Comparison of ENCODE assay signal across 8 mouse cellular contexts in genomic region chr2:91070076-91070800, GRCm38 (mm10). TPM values are rescaled to one million over a fixed set of nuclear protein-coding genes. Genes with fewer than 3 reads are reported as not detected.
DNase-seq lines count a peak whose midpoint lies in the region; ATAC-seq lines count a peak whose summit lies in the region.

Slc39a13 (minus strand) TSS chr2:91070417.

- H3K4me3 ChIP-seq in forebrain, embryonic 11.5 days (ENCODE audit: low read depth, low read length): peak within 1 kb of the TSS; percentile 64
- peak within 1 kb of the TSS; percentile 69 for H3K4me3 ChIP-seq in heart, embryonic 16.5 days (ENCODE audit: low read length)
- peak within 1 kb of the TSS; percentile 76 for H3K4me3 ChIP-seq in liver, embryonic 15.5 days (replicated peaks)
- H3K4me3 ChIP-seq in neural tube, embryonic 12.5 days: peak within 1 kb of the TSS; percentile 69

- H3K4me1 ChIP-seq in forebrain, embryonic 11.5 days (replicated peaks; ENCODE audit: control insufficient read depth, insufficient read depth, low read length): peaks cover 9% of the 10 kb centered on the region; the same call in 1 of the 2 replicates
- H3K4me1 ChIP-seq in heart, embryonic 16.5 days (ENCODE audit: control insufficient read depth, insufficient read depth, low read length): peaks cover 29% of the 10 kb centered on the region
- peaks cover 43% of the 10 kb centered on the region for H3K4me1 ChIP-seq in liver, embryonic 15.5 days (replicated peaks)
- peaks cover 23% of the 10 kb centered on the region for H3K4me1 ChIP-seq in neural tube, embryonic 12.5 days

- peak; percentile 95 for ATAC-seq in forebrain, embryonic 11.5 days (replicated peaks; ENCODE audit: low FRiP score)
- ATAC-seq in heart, embryonic 16.5 days (replicated peaks; ENCODE audit: extremely low read depth, insufficient read depth, low FRiP score): peak; percentile 95
- ATAC-seq in liver, embryonic 15.5 days (ENCODE audit: insufficient read depth): peak; percentile 95
- ATAC-seq in neural tube, embryonic 12.5 days (ENCODE audit: low FRiP score, low read depth): peak; percentile 95

- no peaks in the 10 kb centered on the region for H3K9me3 ChIP-seq in forebrain, embryonic 11.5 days (ENCODE audit: control insufficient read depth, low read length)
- no peaks in the 10 kb centered on the region for H3K9me3 ChIP-seq in heart, embryonic 16.5 days (replicated peaks; ENCODE audit: control insufficient read depth, low read length)
- no peaks in the 10 kb centered on the region for H3K9me3 ChIP-seq in liver, embryonic 15.5 days (replicated peaks)
- no peaks in the 10 kb centered on the region for H3K9me3 ChIP-seq in neural tube, embryonic 12.5 days

- H3K4me2 ChIP-seq in forebrain, embryonic 11.5 days (ENCODE audit: low read depth, low read length, severe bottlenecking): peak within 1 kb of the TSS; percentile 83
- peak within 1 kb of the TSS; percentile 85 for H3K4me2 ChIP-seq in heart, embryonic 16.5 days (ENCODE audit: low read depth, low read length)
- peak within 1 kb of the TSS; percentile 95 for H3K4me2 ChIP-seq in liver, embryonic 15.5 days
- peak within 1 kb of the TSS; percentile 82 for H3K4me2 ChIP-seq in neural tube, embryonic 12.5 days (replicated peaks)

- DNase-seq in CD8-positive naive resting alpha-beta T cell, adult 2 months (ENCODE audit: low read depth in 2 of 2, low spot score in 2 of 2): peak; percentile 97 to 98
- DNase-seq in c-Kit-positive CD71-negative TER-119-negative erythroid progenitor cells, embryonic 14.5 days (ENCODE audit: low read depth): peak; percentile 89
- peak; percentile 97 for DNase-seq in forebrain, embryonic 11.5 days (ENCODE audit: low spot score)
- peak; percentile 95 to 96 for DNase-seq in kidney, postnatal 36 days
- DNase-seq in telencephalon, adult 2 months (ENCODE audit: low read depth, low spot score): peak; percentile 94

- H3K36me3 ChIP-seq in forebrain, embryonic 11.5 days (ENCODE audit: control insufficient read depth, insufficient read depth, low read length): no peaks in the 10 kb centered on the region
- peaks cover 2% of the 10 kb centered on the region; the same call in 1 of the 2 replicates for H3K36me3 ChIP-seq in heart, embryonic 16.5 days (ENCODE audit: control insufficient read depth, insufficient read depth)
- no peaks in the 10 kb centered on the region; the same call in 1 of the 2 replicates for H3K36me3 ChIP-seq in liver, embryonic 15.5 days (replicated peaks)
- no peaks in the 10 kb centered on the region for H3K36me3 ChIP-seq in neural tube, embryonic 12.5 days

- no peaks in the 10 kb centered on the region for H3K27me3 ChIP-seq in forebrain, embryonic 11.5 days (ENCODE audit: control insufficient read depth, insufficient read depth, low read length)
- no peaks in the 10 kb centered on the region for H3K27me3 ChIP-seq in heart, embryonic 16.5 days (ENCODE audit: control insufficient read depth, insufficient read depth, low read length)
- no peaks in the 10 kb centered on the region for H3K27me3 ChIP-seq in liver, embryonic 15.5 days
- H3K27me3 ChIP-seq in neural tube, embryonic 12.5 days (replicated peaks): no peaks in the 10 kb centered on the region

- peak within 1 kb of the TSS; percentile 65 for H3K27ac ChIP-seq in forebrain, embryonic 11.5 days (ENCODE audit: low read depth, low read length)
- peak within 1 kb of the TSS; percentile 92 for H3K27ac ChIP-seq in heart, embryonic 16.5 days (ENCODE audit: low read length)
- peak within 1 kb of the TSS; percentile 90 for H3K27ac ChIP-seq in liver, embryonic 15.5 days (replicated peaks)
- H3K27ac ChIP-seq in neural tube, embryonic 12.5 days: peak within 1 kb of the TSS; percentile 50

- peak within 1 kb of the TSS; percentile 73 for H3K9ac ChIP-seq in forebrain, embryonic 11.5 days (ENCODE audit: low read length)
- H3K9ac ChIP-seq in heart, embryonic 16.5 days (ENCODE audit: low read length): peak within 1 kb of the TSS; percentile 84
- H3K9ac ChIP-seq in liver, embryonic 15.5 days: peak within 1 kb of the TSS; percentile 70
- H3K9ac ChIP-seq in neural tube, embryonic 12.5 days: peak within 1 kb of the TSS; percentile 78

- WGBS in forebrain, embryonic 11.5 days: under 1% methylated on average over 69 of the region's 69 CpGs
- under 1% methylated on average over 69 of the region's 69 CpGs for WGBS in heart, embryonic 16.5 days
- under 1% methylated on average over 66 of the region's 69 CpGs for WGBS in liver, embryonic 15.5 days (ENCODE audit: insufficient replicate concordance)
- WGBS in neural tube, embryonic 12.5 days: 1% methylated on average over 64 of the region's 69 CpGs

RNA-seq across cellular contexts. Expression of gene Slc39a13, which starts in this region (rescaled TPM):
- polyA plus RNA-seq in forebrain, embryonic 11.5 days (2014; fragmentation: Nextera tagmentation; extraction: Ambion mirVana): 23.3 and 23.6 TPM in 2 replicates
- 56.9 and 61.3 TPM in 2 replicates for polyA plus RNA-seq in heart, embryonic 16.5 days (2015; fragmentation: Nextera tagmentation; extraction: Ambion mirVana)
- 10.9 and 13.6 TPM in 2 replicates for polyA plus RNA-seq in liver, embryonic 15.5 days (2015; fragmentation: Nextera tagmentation; extraction: Ambion mirVana)
- polyA plus RNA-seq in neural tube, embryonic 12.5 days (2016; fragmentation: Nextera tagmentation; extraction: Ambion mirVana): 30.0 and 30.9 TPM in 2 replicates

Comparison
In these comparisons a context has a peak if more than half of its experiments do, and no peak if none do; other contexts are left out.
1. Peak in every context shown above with its lines: DNase-seq, ATAC-seq, H3K4me3 ChIP-seq and H3K27ac ChIP-seq.